Mouse (Mus musculus) adrenal gland, postnatal 10 days (tissue): Measurements from ENCODE around the gene Ubl4b. TPM values are rescaled to one million over a fixed set of nuclear protein-coding genes. Genes with fewer than 3 reads are reported as not detected.
A peak's percentile ranks its signal among the peaks of the same experiment; 100 is the strongest.

Experiments used
- DNase-seq: peaks from one replicate; pipeline ENCODE4 v3.0.0; 2021; ENCODE audit warnings: mixed read lengths
- total RNA-seq, 2 experiments: library from RNA; stranded (reverse); gene quantifications; 2 replicates each; pipeline ENCODE4 v1.2.3; 2021

The Ubl4b gene
- total RNA-seq, 2 experiments from 2014 or later: not detected

GRCm38 (mm10) chr3:107567766-107568165 lies 12.9 kb upstream of the Ubl4b start:
- DNase-seq: no peak

- DNase-seq: no peak
Observed at GRCm38 (mm10) chr3:107565331-107565730, 10.5 kb upstream of the Ubl4b start.

DNA sequence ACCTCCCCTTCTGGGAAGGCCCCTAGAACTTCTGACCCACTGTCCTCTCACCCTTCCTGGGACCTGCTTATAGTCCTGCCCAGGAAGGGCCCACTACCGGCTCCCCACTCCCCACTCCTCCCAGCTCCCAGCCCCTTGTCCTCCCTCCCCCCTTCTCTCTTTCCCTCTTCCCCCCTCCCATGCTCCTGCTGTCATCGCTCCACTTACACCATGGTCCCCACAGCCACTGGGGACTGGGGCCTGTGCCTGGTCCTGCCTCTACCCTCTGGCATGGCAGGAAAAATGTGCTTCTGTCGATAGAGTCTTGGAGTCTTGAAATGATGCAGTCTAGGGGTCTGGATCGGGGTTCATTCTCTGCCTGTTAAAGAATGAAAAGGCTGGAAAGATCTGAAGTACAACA lies 9.0 kb upstream of the Ubl4b start:
- no peak for DNase-seq

DNA sequence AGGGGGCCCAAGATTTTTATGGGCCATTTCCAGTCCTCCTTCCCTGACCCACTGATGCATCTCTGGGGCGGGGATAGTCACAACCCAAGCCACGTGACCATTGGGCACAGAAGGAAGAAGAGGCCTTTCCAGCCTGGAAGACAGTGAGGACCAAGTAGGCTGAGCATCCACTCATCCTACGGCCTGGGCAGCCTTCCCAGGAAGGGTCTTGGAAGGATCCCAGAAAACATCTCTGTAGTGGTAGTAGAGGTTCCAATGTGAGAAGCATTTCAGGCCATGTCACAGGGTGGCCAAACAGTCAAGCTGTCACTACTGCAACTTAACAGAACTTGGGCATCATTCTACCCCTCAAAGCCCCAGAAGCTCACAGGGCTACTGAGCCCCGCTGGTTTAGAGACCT lies 7.7 kb upstream of the Ubl4b start:
- no peak for DNase-seq

GRCm38 (mm10) chr3:107562104-107562503 lies 7.2 kb upstream of the Ubl4b start:
- no peak for DNase-seq

DNA sequence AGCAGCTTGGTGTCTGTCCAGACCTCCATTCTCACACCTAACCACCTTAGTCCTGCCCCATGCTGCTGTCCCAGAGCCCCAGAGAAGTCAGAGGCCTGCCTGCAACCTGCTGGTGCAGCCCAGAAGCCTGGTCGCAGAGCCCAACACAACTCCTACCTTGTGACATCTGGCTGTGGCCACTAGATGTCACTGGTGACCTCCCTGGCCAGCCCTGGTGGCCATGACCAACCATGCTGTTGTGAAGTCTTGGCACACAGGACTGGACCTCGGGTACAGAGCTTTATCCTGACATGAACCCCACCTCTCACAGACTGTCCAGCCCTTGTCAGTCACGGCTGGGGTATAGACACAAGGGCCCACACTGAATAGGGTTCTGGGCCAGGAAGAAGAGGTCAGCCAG lies 4.3 kb upstream of the Ubl4b start:
- peak; percentile 80 for DNase-seq

DNA sequence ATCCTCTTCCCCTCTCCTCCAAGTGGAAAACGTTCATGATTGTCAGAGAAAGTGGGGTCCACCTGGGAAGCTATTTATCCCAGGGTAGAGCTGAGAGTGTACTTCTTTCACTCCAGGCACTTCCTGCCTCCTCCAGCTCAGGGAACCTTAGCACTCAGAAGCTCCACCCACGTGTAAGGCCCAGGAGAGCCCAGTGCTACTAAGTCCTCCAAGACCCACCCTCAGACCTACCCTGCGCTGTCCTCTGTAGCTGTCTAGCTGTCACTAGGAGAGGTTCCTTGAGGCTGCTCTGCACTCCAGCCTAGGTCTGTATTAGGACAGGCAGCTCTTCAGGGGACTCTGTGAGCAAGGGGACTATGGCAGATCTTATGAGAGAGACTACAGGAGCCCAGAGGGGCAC lies 3.9 kb upstream of the Ubl4b start:
- DNase-seq: no peak

DNA sequence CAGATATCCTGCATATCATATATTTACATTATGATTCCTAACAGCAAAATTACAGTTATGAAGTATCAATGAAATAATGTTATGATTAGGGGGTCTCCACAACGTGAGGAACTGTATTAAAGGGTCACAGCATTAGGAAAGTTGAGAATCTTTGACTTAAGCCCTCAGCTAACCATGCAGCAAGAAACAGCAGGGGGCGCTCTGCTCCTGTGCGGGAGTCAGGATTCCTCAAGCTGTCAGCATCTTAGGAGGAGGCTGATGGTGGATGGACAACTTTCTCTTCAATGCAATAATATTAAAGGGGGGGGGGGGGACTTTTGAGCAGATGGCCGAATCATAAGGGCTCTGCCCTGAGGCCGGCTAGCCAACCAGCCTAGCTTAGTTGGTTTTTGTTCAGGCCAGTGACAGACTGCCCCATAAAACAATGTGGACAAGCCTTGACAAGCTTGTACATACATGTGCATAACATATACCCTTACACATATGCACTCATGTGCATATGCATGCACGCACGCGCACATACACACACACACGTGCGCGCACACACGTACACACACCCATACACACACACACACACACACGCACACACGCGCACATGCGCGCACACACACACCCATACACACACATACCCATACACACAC lies 4.3 kb downstream of the Ubl4b start:
- DNase-seq: peak; percentile 83

- peak; percentile 50 for DNase-seq
Observed at GRCm38 (mm10) chr3:107546956-107547355, 7.9 kb downstream of the Ubl4b start.

GRCm38 (mm10) chr3:107545716-107546412 lies 9.0 kb downstream of the Ubl4b start:
- peak; percentile 8 for DNase-seq

DNA sequence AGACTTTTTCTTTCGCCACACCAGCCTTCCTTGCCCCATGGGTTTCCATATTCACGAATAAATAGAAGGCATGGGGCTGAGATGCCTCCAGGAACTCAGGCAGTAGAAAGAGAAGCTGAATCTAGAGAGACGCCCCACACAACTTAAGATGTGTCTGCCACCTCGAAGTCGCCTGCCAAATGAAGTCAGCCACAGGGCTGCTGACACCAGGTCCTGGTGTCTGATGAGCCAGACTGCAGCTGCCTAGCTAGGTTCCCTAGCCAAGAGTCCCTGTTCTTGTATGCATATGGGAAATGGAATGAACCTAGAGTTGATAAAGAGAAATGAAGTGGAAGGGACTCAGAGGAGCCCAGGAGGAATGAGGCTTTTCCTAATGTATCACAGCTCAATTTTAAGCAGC lies 9.6 kb downstream of the Ubl4b start:
- DNase-seq: no peak

DNA sequence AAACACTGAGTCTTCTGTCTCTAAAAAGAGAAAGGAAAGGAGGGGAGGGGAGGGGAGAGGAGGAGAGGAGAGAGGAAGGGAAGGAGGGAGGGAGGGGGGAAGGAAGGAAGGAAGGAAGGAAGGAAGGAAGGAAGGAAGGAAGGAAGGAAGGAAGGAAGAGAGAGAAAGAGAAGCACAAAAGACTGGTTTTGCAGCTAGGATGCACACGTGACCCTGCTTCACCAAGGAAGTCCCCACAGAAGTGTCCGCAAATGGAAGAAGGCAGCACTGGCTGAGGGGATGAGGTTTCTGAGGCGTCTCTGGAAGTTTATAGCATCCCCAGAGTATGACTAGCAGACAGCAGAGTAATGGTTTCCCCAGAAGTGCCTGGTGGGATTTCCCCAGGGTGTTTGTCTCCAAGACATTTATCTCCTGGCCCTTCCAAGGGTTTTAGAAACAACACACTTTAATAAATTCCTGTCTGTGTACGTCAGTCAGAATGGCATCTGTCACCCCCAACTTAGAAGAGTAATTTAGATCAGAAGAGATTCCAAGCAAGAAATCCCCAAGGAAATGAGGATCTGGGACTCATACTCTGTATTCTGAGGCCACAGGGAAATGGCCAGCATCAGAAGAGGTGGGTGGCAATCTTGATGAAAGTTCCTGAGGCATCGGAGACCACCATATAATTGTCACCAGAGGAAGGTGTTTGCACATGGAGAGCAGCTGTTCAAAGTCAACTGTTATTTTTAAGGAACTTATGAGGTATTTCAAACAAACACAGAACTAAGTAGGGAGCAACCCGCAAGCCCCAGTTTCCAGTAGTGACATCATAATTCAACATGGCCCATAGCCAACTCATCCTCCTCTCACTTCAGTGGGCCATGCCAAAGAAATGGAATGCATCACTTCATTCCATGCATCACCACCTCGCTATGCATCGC lies 11.5 kb downstream of the Ubl4b start:
- no peak for DNase-seq

GRCm38 (mm10) chr3:107542584-107542983 lies 12.3 kb downstream of the Ubl4b start:
- no peak for DNase-seq

DNA sequence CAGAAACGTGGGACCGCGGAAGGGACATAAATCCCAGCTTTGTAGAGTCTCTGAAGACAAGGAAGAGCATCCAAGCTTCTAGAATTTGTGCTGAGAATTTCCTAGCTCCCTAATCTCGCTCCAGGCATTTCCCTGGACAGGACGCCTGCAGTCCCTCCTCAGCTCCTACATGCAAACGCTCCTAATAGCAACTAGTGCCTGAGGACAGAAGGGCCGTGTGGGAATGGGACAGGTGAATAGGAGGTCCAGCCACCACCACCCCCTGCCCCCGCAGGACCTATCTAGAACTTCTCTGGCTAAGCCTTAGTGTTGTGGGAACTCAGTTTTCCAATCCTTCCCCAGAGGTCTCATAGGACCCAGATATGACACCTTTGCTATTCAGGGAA lies 17.4 kb downstream of the Ubl4b start:
- DNase-seq: no peak

GRCm38 (mm10) chr3:107536810-107537503 lies 17.9 kb downstream of the Ubl4b start:
- DNase-seq: peak; percentile 66

GRCm38 (mm10) chr3:107534951-107535350 lies 19.9 kb downstream of the Ubl4b start:
- no peak for DNase-seq

DNA sequence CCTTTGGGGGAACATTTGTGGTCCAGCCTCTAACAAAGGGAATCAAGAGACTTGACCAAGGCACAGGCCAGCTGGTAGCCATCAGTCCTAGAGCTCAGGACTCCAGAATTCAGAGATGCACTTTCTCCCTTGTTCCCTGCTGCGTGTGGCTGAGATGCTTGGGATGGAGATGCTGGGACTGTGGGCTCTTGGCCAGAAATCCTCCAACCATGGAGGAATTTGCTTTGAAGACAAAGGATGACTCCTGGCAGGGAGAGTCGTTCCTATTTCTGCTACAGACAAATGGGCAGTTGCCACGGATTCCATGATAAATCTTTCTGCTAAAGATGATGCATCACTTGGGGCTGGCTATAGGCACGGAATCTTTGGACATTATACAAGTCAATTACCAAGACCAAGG lies 21.3 kb downstream of the Ubl4b start:
- DNase-seq: no peak

GRCm38 (mm10) chr3:107530581-107530980 lies 24.3 kb downstream of the Ubl4b start:
- DNase-seq: peak; percentile 29

- DNase-seq: no peak
Observed at GRCm38 (mm10) chr3:107529182-107529581, 25.7 kb downstream of the Ubl4b start.

DNA sequence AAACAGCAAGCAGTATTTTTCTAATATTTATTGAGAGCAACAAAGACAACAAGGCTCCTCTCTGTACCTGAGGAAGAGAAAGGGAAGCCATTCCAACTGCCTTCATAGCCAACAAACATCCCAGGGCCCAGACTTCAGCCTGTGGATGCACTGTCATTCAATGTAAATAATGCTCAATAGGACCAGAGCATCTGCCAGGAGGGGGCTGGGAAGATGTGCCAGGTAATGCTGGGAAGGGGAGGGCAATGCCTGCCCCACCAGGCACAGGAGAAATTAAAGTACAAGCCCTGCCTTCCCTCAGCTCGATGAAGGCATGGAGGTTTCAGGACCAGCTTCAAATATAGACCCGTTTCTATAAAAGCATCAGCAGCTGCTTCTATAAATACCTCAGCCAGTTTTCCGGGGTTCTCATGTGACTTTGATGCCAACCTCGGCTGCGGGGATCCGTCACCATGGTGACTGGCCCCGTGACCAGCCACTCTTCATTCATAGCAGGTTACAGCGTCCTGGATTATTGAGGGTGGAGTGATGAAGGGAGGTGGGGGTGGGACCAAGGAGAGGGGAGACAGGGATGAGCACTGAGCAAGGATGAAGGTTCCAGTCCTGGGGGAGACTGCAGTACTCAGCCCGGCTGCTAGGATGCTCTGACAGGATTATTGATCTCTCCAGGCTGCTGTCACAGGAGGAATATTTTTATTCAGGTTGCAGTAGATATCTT lies 26.3 kb downstream of the Ubl4b start:
- DNase-seq: peak; percentile 10

DNA sequence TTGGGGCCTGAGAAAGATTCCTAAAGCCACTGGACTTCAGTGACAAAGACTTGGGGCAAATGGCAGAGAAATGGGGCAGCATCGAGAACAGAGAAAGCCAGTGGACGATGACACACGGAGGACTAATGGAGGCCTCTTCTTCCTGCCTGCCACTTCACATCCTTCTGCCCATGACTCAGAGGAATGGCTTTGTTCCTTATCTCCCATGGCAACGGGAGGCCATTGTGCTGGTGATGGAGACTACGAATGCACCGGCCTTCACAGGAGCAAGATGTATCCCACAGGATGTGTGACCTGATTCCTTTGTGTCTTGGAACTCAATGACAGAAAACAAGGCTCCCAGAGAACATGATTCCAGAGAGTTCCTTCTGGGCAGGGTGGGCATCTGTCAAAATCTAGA lies 30.3 kb downstream of the Ubl4b start:
- no peak for DNase-seq

- no peak for DNase-seq
Observed at GRCm38 (mm10) chr3:107520931-107521330, 33.9 kb downstream of the Ubl4b start.
